Mouse (Mus musculus) midbrain, embryonic 11.5 days (tissue): ENCODE results near the gene Crybg1. TPM values are rescaled to one million over a fixed set of nuclear protein-coding genes. Genes with fewer than 3 reads are reported as not detected.
"Not testable (repeated sequence)": the region's sequence is repeated elsewhere in the genome, so short reads cannot be mapped to it uniquely, and the experiment has no call there.

Experiments used
- ATAC-seq: fragments of 200-750 bp; cut with Nextera tagmentation; 2 replicates; pipeline ENCODE4 v1.8.0; 2017; ENCODE audit warnings: moderate TSS enrichment, moderate library complexity; ENCODE audit not compliant: low FRiP score
- DNase-seq: peaks from one replicate; pipeline ENCODE4 v3.0.0; 2015; ENCODE audit warnings: low spot score; ENCODE audit errors: missing footprints
- H3K27ac ChIP-seq: fragments of 300-500 bp; sonication (generic); 2 replicates; pipeline ENCODE4 v1.5.1; 2014; ENCODE audit warnings: low read depth, low read length
- H3K27me3 ChIP-seq: fragments of 300-500 bp; sonication (generic); 2 replicates; pipeline ENCODE4 v1.6.1; 2014; ENCODE audit warnings: mild to moderate bottlenecking, low read length, moderate library complexity, mixed read lengths; ENCODE audit not compliant: control insufficient read depth, insufficient read depth
- H3K36me3 ChIP-seq: fragments of 300-500 bp; sonication (generic); 2 replicates; pipeline ENCODE4 v1.6.1; 2014; ENCODE audit warnings: mild to moderate bottlenecking, low read length, moderate library complexity, mixed read lengths; ENCODE audit not compliant: control insufficient read depth, insufficient read depth
- H3K4me1 ChIP-seq: fragments of 300-500 bp; sonication (generic); 2 replicates; pipeline ENCODE4 v1.6.1; 2014; ENCODE audit warnings: low read length; ENCODE audit not compliant: control insufficient read depth, insufficient read depth
- H3K4me2 ChIP-seq: fragments of 300-500 bp; sonication (generic); 2 replicates; pipeline ENCODE4 v1.6.1; 2014; ENCODE audit warnings: mild to moderate bottlenecking, moderate library complexity
- H3K4me3 ChIP-seq: fragments of 300-500 bp; sonication (generic); 2 replicates; pipeline ENCODE4 v1.5.1; 2014; ENCODE audit warnings: low read depth, low read length
- H3K9ac ChIP-seq: fragments of 300-500 bp; sonication (generic); 2 replicates; pipeline ENCODE4 v1.6.1; 2014; ENCODE audit warnings: low read length
- H3K9me3 ChIP-seq: fragments of 300-500 bp; sonication (generic); 2 replicates; pipeline ENCODE4 v1.6.1; 2016; ENCODE audit warnings: low read length; ENCODE audit not compliant: control insufficient read depth
- WGBS: fragments of 180-500 bp; shearing (Covaris S2); extraction: QIAGEN DNeasy Blood & Tissue Kit; methylation state at CpG from one replicate; pipeline ENCODE4 v1.1.7; 2014; 5-methylcytosine and 5-hydroxymethylcytosine counted together
- polyA plus RNA-seq: library from polyadenylated mRNA; unstranded; fragments of >200 nt; fragmentation: Nextera tagmentation; extraction: Ambion mirVana; gene quantifications from 2 replicates; pipeline ENCODE4 v1.2.1, GENCODE M21; 2014

Crybg1 gene
- polyA plus RNA-seq, 1 experiment from 2014 or later = 0.27 TPM

DNA sequence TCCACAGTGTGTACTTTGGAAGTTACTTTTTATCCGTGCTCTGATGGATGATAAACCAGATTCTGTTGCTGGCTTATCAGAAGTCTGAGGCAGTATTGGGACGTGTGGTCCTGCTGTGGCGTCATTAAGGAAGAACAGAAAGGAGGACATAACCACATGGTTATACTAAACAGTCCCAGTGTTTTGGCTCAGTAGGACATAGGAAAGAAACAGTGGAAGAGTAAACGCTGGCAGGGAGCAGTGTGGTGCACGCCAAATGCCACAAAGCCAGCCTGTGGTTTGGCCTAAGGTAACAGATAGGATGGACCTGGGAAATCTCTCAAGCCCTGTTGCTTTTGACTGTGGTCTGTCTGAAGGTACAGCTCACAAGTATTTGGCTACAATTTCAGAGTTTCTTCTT lies 220.1 kb downstream of the Crybg1 start:
- DNase-seq (no peak), ATAC-seq (no peak)
- H3K27me3 ChIP-seq = no peaks in the 10 kb centered on the region
- WGBS = 82% methylated on average over 5 of the region's 5 CpGs
- H3K9ac ChIP-seq = no peak overlapping the region
- no peaks in the 10 kb centered on the region for H3K9me3 ChIP-seq
- H3K4me3 ChIP-seq = no peak overlapping the region
- H3K27ac ChIP-seq = no peak overlapping the region
- no peaks in the 10 kb centered on the region; the same call in 1 of the 2 replicates for H3K36me3 ChIP-seq
- H3K4me2 ChIP-seq = no peak overlapping the region
- no peaks in the 10 kb centered on the region for H3K4me1 ChIP-seq

- Histone ChIP-seq H3K27me3 (no peaks in the 10 kb centered on the region), H3K4me2 (no peak overlapping the region), H3K4me3 (no peak overlapping the region), H3K36me3 (no peaks in the 10 kb centered on the region; the same call in 1 of the 2 replicates), H3K4me1 (no peaks in the 10 kb centered on the region), H3K9ac (no peak overlapping the region), H3K9me3 (no peaks in the 10 kb centered on the region), H3K27ac (no peak overlapping the region)
- DNase-seq (no peak), ATAC-seq (no peak)
- WGBS = 88% methylated on average over 8 of the region's 8 CpGs
Observed at GRCm38 (mm10) chr10:43927736-43928135, 220.9 kb downstream of the Crybg1 start.

DNA sequence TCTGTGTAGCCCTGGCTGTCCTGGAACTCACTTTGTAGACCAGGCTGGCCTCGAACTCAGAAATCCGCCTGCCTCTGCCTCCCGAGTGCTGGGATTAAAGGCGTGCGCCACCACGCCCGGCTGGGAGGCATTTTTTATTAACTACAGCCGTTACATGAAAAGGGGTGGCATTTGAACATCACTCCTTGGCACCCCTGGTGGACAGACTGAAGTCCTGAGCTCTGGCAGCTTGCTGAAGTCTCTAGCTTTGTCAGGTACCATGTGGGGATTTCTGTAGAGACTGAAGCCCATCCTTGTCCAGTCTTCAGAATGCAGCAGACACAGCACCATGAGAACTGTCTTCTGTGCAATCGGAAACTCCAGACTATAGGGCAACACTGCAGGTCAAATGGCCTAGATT lies 222.9 kb downstream of the Crybg1 start:
- ATAC-seq, DNase-seq, H3K27ac ChIP-seq, H3K4me3 ChIP-seq, H3K36me3 ChIP-seq, H3K4me2 ChIP-seq, H3K4me1 ChIP-seq, H3K9ac ChIP-seq, H3K27me3 ChIP-seq, H3K9me3 ChIP-seq: not testable (repeated sequence)
- 91% methylated on average over 8 of the region's 9 CpGs for WGBS

GRCm38 (mm10) chr10:43923096-43923495 lies 225.6 kb downstream of the Crybg1 start:
- no peak for ATAC-seq

DNA sequence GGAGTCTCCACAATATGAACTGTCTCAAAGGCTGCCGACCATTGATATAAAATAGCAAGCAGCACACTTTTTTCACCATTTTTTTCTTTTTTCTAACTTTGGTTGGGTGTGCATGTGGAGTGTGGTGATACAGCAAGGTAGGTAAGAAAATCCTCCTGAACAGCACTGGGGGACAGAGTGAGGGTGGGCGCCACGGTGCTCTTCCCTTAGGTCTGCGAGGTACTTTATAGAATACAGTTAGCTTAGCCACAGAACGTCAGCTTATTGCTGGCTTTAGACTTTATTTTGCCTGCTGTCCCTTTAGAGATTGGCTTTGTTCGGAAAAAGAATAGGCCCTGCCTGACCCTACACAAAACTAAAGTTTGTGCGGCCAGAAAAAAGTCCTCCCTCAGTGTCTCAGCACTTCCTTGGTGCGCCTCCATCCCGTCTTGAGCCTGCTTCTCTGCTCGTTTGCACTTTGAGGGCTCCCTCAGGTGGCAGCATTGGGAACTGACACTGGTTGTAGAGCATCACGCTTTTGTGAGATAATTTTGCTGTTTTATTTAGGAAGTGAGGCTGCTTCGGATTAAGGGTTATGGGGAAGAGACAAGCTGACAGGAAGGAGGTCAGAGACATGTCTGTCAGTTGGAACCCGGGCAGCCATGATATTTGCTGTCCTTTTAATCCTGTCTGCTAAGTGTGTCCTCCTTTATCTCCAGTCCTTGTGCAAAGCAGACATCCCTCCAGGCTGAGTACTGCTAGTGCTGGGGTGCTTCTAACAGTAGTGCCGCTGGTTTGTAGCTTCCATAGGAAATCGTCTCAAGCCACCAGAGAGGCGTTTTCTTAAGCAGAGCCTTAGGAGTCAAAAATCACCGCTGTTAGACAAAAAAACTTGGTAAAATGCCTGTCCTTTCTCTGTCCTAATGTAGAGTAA lies 229.7 kb downstream of the Crybg1 start:
- ATAC-seq (peak; percentile 65; the same call in 1 of the 2 replicates), DNase-seq (peak; percentile 97)

More at GRCm38 (mm10) chr10:43923096-43923495, 225.6 kb downstream of the Crybg1 start:
- Histone ChIP-seq H3K27me3 (no peaks in the 10 kb centered on the region), H3K27ac (no peak overlapping the region), H3K9me3 (no peaks in the 10 kb centered on the region), H3K4me1 (no peaks in the 10 kb centered on the region), H3K36me3 (no peaks in the 10 kb centered on the region), H3K4me3 (no peak overlapping the region), H3K9ac (no peak overlapping the region), H3K4me2 (no peak overlapping the region)
- no peak for DNase-seq
- 97% methylated on average over 3 of the region's 3 CpGs for WGBS

GRCm38 (mm10) chr10:43916737-43917136 lies 231.9 kb downstream of the Crybg1 start:
- Histone ChIP-seq H3K36me3 (no peaks in the 10 kb centered on the region), H3K4me1 (no peaks in the 10 kb centered on the region), H3K27me3 (no peaks in the 10 kb centered on the region), H3K27ac (no peak overlapping the region), H3K9ac (no peak overlapping the region), H3K4me2 (no peak overlapping the region), H3K9me3 (no peaks in the 10 kb centered on the region), H3K4me3 (no peak overlapping the region)
- ATAC-seq (no peak), DNase-seq (no peak)
- WGBS = 92% methylated on average over 2 of the region's 2 CpGs

More for the DNA sequence above, 229.7 kb downstream of the Crybg1 start:
- H3K4me3 ChIP-seq = no peak overlapping the region
- no peaks in the 10 kb centered on the region for H3K9me3 ChIP-seq
- H3K27ac ChIP-seq = no peak overlapping the region
- no peaks in the 10 kb centered on the region for H3K27me3 ChIP-seq
- H3K36me3 ChIP-seq = no peaks in the 10 kb centered on the region
- H3K4me1 ChIP-seq = no peaks in the 10 kb centered on the region
- 41% methylated on average over 17 of the region's 17 CpGs for WGBS
- H3K4me2 ChIP-seq = no peak overlapping the region
- H3K9ac ChIP-seq = no peak overlapping the region

DNA sequence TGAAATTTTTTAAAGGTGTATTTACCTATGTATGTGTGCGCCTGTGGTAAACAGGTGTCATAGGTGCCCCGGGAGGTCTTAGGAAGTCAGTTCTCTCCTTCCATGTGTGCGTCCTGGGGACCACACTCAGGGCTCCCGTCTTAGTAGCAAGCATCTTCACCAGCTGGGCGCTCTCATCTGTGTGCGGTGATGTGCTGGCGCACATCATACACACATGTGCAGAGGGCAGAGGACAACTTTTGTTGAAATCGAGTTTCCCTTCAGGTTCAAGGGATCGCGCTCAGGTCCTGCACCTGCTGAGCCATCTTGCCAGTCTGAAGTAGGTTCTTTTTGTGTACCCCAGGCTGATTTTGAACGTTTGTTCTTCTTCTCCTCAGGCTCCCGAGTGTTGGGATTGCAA lies 232.5 kb downstream of the Crybg1 start:
- H3K4me1 ChIP-seq = no peaks in the 10 kb centered on the region
- no peak for ATAC-seq
- H3K4me3 ChIP-seq = no peak overlapping the region
- no peak overlapping the region for H3K9ac ChIP-seq
- no peaks in the 10 kb centered on the region for H3K27me3 ChIP-seq
- 84% methylated on average over 12 of the region's 12 CpGs for WGBS
- H3K9me3 ChIP-seq = no peaks in the 10 kb centered on the region
- no peaks in the 10 kb centered on the region for H3K36me3 ChIP-seq
- DNase-seq = no peak
- no peak overlapping the region for H3K27ac ChIP-seq
- H3K4me2 ChIP-seq = no peak overlapping the region

- H3K9ac ChIP-seq = no peak overlapping the region
- H3K4me2 ChIP-seq = no peak overlapping the region
- H3K27ac ChIP-seq = no peak overlapping the region
- WGBS = 88% methylated on average over 3 of the region's 3 CpGs
- H3K4me1 ChIP-seq = no peaks in the 10 kb centered on the region
- H3K4me3 ChIP-seq = no peak overlapping the region
- ATAC-seq (no peak), DNase-seq (no peak)
- H3K9me3 ChIP-seq = no peaks in the 10 kb centered on the region
- no peaks in the 10 kb centered on the region for H3K27me3 ChIP-seq
- no peaks in the 10 kb centered on the region for H3K36me3 ChIP-seq
Observed at GRCm38 (mm10) chr10:43912236-43912635, 236.4 kb downstream of the Crybg1 start.

DNA sequence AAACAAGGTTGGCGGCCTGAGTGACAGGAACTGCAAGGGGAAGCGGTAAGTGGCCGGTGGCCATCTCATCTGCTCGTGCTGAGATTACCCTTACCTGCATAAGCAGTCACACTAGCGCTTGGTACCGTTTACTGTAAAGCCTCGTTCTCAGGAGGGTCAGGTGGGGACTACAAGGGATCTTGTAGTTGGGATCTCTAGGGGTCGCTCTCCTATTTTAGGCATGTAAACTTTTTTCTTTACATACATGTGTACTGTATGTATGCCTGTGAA lies 237.8 kb downstream of the Crybg1 start:
- no peak overlapping the region for H3K4me3 ChIP-seq
- H3K9me3 ChIP-seq = no peaks in the 10 kb centered on the region
- no peak for ATAC-seq
- no peaks in the 10 kb centered on the region for H3K27me3 ChIP-seq
- H3K4me1 ChIP-seq = no peaks in the 10 kb centered on the region
- no peaks in the 10 kb centered on the region for H3K36me3 ChIP-seq
- no peak overlapping the region for H3K9ac ChIP-seq
- no peak overlapping the region for H3K4me2 ChIP-seq
- 91% methylated on average over 8 of the region's 8 CpGs for WGBS
- no peak for DNase-seq
- H3K27ac ChIP-seq = no peak overlapping the region
